Mouse (Mus musculus): ENCODE results near the gene Tmem259.
"Not testable (repeated sequence)": the region's sequence is repeated elsewhere in the genome, so short reads cannot be mapped to it uniquely, and the experiment has no call there.

The Tmem259 gene

DNA sequence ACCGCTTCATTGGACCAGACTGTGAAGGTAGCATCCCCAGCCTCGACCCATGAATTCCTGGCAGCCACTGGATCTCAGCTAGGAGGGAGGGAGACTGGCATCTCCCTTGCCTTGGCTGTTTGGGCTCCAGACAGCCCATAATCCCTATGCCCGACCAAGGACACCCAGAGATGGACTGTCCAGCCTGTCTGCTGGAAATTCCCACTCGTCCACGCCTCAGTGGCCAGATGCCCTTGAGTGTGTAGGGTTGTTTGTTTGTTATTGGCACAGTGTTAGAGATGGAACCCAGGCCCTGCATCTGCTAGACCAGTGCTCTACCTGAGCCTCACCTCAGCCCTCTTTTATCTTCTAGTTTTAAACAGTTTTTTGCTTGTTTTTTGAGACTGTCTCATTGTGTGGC lies 18.8 kb downstream of the Tmem259 start:
- no peak for DNase-seq (ENCODE audit: low spot score in 2 of 2)

DNA sequence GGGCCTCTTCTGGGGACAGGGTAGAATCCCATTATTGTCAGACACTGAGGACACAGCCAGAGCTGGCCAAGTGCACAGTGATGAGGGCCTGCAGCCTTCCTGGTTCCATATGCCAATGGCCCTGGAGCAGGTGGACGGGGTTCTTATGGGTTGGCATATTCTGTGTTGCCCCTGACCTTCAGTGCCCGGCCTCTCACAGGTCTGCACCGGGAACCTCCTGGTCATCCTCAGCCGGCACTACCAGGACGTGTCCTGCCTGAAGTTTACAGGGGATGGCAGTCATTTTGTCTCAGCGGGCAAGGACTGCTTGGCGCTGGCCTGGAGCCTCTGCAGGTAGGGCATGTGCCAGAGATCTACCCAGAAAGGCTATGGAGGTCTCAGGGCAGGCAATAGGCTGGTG lies 19.4 kb downstream of the Tmem259 start:
- DNase-seq (ENCODE audit: low spot score in 2 of 2), result no peak

DNA sequence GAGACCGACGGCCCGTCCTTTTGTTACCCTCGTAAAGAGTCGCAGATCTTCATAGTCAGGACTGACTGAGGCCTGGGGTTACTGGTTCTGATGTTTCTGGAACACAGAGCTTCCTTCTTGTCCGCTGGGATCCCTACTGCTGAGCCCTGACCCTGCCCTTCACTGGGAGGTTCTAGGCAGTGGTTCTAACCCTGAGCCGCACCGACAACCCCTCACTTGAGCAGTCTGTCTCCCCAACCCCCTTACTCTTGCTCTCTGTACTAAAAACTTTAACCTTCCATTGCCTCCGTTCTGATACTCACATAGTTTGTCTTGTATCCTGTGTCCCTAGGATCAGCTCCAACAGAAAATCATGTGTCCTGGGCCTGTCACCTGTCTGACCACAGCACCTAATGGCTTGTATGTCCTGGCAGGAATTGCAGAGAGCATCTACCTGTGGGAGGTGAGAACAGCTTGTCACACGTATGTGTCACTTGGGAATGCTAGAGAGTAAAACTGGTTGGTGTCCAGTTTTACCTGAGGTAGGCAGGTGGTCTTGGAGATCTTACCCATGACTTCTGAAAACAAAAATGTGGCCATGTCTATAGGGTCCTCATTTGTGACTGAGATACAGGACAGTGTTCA lies 23.3 kb downstream of the Tmem259 start:
- no peak for DNase-seq (ENCODE audit: low spot score in 2 of 2)

DNA sequence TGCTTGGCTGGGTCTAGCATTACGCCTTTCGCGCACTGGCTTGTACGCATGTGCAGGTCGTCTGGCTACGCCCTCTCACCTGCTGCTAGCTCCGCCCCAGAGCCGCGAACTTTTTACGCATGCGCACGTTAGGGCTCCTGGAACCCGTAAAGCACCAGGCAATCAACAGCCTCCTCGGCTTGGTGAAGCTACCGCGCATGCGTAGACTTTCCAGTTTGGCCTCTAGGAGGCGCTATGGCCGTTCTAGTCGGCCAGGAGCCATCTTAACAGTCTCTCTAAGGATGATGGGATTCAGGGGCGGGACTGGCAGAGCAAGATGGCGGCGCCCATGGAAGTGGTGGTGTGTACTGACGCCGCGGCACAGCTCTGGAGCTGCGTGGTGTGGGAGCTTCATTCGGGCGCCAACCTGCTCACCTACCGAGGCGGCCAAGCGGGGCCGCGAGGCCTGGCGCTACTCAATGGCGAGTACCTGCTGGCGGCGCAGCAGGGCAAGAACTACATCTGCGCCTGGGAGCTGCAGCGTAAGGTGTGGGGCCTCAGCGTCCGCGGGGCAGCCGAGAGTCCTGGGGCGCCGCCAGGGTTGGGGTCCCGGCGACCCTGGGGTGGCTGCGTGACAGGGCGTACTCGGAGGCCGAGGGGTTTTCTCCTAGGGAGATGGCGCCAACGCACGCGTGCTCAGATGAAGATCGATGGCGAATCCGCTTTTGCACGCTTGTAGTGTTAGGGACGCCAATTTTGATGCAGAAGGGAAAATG lies 24.1 kb downstream of the Tmem259 start, which contains the start of gene Wdr18:
TSS of gene Wdr18 (plus strand) at position 306 of the 755 bp plus-strand sequence.
- DNase-seq (ENCODE audit: low spot score in 2 of 2), result peak; percentile 99 to 100

DNA sequence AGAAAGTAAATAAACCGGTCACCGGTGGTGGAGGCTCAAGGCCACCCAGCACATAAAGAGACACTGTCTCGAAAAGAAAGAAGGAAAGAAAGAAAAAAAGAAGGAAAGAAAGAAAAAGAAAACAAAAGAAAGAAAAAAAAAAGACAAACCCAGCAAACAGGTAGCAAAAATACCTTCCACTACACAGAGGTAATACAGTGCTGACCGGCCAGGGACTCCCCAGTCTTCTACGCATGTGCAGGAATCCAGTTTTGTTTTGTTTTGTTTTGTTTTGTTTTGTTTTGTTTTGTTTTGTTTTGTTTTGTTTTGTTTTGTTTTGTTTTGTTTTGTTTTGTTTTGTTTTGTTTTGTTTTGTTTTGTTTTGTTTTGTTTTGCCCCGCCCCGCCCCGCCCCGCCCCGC lies 24.7 kb downstream of the Tmem259 start:
- DNase-seq (ENCODE audit: low spot score in 2 of 2), result not testable (repeated sequence)

DNA sequence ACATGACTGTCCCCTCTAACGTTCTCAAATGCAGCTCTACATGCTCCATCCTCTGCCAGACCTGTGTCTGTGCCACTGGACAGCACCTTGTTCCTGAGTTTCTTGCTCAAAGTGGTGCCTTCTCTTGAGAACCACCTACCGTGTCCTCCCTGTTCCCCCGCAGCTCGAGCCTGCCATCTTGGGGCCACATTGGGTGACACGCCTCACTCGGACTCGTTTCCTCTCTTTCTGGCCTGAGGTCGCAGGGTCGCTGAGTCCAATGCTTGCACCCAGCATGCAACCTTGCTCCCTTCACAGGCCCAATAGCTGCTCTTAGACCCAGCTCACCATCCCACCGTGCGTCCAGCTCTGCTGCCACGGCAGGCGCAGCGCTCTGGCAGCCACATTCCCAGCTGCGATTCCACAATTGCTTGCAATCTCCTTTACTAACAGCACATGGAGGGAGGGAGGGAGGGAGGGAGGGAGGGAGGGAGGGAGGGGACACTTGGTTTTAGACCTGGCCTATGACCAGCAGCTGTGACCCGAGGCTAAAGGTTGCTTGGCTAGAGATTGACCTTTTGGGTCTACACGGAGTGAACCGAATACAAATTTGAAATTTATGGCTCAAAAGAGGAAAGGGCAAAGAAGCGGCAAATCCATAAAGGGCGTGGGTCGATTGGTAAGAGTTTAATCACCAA lies 25.9 kb downstream of the Tmem259 start:
- DNase-seq (ENCODE audit: low spot score in 2 of 2), result peak in 1 of 2 experiments; percentile 52

DNA sequence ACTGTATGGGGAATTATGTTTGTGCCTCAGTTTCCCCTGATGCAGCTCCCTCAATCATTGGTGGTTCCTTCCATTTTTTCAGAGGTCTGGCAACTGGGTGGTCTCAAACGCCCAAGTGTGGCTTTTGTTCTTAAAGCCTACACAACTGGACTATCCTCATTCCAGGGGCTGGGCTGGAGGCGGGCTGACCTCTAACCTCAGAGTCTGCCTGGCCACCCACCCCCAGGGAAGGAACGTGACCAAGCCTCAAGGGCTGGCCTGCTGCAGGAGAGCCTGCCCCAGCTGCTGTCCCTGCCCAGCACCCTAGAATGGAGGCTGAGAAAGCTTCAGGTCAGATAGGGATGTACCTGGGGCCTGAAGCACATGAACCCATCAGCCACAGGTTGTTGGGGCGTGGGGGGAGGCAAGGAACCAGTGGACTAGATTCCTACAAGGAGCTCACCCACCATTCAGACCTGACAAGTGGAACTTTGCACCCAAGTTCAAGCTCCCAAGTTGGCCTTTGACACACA lies 27.4 kb downstream of the Tmem259 start:
- DNase-seq (ENCODE audit: low spot score in 2 of 2), result no peak

DNA sequence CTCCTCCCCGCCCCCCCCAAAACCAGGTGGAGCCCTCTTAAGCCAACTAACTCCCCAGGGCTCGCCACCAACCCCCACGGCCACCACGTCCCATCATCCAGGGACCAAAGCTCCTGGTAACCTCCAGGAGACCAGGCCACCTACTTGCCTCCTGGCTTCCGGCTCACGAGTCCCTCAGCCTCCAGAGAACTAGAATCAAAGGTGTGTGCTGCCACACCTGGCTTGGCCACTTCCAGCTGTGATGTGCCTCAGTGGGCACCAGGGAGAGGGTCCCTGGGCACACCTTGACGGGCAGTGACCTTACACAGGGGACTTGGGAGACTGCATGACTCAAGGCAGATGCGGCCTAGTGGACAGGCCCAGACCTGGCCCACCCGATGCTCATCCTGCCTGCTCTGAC lies 28.4 kb downstream of the Tmem259 start:
- no peak for DNase-seq (ENCODE audit: low spot score in 2 of 2)

DNA sequence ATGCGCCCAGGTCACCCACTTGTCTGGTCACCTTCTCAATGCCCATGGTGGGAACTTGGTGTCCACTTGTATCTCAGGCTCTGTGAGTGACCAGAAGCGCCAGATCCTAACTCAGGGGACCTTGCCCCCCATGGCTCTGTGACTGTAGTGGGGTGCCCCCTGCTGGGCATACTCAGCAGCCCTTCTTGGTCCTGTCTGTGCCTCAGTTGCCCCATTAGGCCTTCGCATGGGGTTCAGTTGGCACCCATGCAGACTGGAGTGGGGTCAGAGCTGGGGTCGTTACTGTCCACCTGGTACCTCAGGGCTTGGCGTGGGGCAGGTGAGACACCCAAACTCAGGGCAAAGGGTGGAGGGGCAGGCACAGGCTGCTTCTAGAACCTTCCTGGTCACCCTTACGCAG lies 30.2 kb downstream of the Tmem259 start:
- no peak for DNase-seq (ENCODE audit: low spot score in 2 of 2)

DNA sequence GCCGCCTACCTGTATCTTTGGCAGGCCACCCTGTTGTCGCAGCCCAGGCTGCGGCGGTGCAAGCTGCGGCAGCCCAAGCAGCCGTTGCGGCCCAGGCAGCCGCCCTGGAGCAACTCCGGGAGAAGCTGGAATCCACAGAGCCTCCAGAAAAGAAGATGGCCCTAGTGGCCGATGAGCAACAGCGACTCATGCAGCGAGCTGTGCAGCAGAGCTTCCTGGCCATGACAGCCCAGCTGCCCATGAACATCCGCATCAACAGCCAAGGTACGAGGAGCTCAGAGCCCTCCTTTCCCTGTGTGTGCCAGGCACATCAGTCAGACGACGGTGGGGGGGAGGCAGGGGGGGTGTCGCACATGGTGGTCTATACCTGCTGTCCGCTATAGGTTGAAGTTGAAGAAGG lies 33.5 kb downstream of the Tmem259 start:
- DNase-seq (ENCODE audit: low spot score in 2 of 2), result no peak

DNA sequence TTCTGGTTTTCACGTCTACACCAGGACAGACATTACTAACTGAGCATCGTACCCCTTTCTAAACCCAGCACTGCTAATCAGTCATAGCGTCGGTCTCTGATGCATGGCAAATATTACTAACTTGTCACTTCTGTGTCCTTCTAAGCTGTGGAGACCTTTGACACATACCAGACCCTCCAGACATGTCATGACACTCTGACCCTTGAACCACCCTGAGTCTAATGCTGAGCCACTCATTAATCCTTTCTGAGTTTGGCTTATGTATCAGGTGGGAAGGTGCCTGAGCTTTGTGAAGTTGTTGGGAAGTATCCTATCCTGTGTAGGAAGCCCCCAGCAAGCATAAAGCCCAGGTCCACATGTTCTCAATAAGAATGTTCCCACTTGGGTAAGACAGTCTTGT lies 34.3 kb downstream of the Tmem259 start:
- DNase-seq (ENCODE audit: low spot score in 2 of 2), result no peak

DNA sequence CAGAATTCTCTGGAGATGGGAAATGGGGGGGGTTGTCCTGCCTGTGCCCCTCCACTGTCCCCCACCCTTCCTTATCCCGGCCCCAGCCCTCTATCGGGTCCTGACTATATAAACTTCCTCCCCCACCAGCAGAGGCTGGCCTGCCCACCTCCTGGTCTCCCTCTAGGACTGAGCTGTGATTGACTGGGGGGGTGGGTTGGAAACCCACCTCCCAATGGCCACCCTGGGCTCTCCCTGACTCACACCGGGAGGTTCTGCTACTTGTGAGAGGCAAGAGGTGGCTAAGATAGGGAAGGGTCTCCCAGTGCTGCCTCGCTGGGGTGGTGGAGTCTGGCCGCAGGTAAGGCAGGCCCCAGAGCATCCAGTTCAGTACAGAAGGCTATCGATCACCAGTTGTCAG lies 36.6 kb downstream of the Tmem259 start:
- DNase-seq (ENCODE audit: low spot score in 2 of 2), result no peak

DNA sequence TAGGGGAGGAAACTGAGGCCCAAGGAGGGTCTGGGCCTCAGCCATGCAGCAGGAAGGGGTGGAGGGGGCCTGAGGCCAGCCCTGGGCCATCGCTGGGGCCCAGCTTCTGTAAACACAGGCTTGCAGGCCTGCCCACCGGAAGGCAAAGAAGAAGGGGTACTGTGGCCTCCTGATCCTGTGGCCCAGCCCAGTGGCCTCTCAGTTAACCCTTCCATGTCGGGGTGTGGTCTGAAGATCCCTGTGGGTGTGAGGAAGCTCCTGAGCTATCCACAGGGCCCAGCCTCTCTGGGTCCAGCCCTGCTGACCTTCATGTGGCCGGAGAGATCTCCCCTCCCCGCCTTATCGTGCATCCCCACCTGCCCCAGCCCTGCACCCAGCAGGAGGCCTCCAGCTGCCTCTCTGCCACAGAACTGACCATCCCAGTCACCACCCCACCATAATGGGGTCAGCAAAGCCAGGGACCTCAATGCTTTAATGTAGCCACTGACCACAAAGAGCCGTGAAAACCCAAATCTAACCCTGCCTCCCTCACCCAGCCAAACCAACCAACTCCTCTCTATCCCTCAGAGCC lies 37.3 kb downstream of the Tmem259 start:
- no peak for DNase-seq (ENCODE audit: low spot score in 2 of 2)

DNA sequence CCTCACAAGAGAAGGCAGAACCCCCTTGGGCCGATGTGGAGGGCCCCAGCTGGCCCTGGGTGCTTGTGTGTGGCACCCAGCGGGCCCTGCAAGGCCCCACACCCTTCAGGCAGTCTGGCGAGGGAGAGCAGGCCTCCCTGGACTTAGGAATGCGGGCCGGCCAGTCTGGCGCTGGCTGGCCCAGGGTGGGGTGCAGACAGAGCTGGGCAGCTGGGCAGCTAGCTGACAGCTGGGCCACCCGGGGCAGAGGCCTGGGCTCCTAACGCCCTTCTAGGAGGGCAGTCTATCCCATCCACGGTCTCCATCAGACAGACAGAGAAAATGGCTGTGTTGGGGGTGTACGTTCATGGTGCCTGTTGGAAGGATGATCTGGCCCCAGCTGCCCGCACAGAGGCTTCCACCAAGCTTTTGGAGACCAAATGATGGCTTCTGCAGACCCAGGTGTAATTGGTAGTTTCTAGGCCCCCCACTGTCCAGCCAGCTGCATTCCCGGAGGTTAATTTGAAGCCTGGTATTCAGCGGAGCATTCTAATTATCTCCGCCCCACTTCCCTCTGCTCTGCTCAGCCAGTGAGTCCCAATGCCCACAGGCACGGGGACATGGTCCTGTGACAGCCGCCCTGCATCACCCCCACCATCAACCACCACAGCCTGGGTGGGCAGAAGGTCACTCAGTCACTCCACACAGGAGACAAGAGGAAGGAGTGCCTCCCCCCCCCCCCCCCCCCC lies 38.5 kb downstream of the Tmem259 start:
- no peak for DNase-seq (ENCODE audit: low spot score in 2 of 2)

DNA sequence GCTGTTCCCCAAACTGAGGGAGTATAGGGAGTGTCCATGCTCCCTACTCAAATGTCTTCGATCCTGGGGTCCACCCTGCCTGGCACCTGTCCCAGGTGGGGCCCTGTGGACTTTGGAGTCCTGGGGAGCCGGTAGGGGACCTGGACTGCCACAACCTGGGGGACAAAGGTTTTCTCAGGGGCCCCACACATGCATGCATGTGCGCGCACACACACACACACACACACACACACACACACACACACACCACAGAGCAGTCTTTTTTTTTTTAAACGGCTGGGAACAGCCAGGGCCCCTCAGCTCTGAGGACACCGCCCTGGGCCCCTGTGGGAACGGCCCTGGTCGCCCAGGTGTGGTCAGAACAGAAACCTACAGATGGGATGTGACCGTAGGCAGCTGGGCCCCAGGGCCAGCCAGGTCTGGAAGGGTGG lies 40.6 kb downstream of the Tmem259 start:
- no peak for DNase-seq (ENCODE audit: low spot score in 2 of 2)

DNA sequence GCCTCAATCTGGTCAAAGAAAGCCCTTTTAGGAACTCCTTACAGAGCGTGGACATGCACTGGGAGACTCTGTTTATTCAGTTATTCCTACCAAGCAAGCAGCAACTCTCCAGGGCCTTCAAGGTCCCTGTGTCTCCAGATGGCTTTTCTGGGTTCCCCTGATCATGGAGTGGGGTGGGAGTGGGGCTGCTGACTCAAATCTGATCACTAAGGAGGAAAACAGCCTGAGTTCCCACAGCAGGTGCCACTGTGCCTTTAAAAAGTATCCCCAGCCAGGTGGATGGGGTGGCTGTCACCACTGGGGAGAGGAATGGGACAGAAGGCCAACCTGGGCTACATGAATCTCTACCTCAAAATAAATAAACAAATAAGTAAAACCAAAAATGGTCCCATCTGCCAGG lies 41.1 kb downstream of the Tmem259 start:
- no peak for DNase-seq (ENCODE audit: low spot score in 2 of 2)

DNA sequence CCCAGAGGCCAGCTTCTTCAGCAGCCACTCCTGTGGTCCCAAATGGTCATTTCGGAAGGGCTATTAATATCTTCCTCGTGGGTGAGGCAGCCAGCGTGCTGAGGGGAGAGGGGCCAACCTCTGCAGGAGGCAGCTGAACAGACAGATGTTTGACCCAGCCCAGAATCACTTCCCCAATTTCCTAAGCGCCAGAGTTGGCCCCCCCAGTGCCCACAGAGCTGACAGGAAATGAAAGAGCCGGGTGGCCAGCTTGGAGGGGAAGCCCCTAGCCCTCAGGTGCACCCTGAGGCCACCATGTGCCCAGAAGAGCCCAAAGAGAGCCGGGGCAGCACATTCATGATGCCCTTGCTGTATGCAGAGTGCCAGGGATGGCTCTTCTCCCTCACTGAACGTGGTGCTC lies 43.4 kb downstream of the Tmem259 start:
- no peak for DNase-seq (ENCODE audit: low spot score in 2 of 2)

DNA sequence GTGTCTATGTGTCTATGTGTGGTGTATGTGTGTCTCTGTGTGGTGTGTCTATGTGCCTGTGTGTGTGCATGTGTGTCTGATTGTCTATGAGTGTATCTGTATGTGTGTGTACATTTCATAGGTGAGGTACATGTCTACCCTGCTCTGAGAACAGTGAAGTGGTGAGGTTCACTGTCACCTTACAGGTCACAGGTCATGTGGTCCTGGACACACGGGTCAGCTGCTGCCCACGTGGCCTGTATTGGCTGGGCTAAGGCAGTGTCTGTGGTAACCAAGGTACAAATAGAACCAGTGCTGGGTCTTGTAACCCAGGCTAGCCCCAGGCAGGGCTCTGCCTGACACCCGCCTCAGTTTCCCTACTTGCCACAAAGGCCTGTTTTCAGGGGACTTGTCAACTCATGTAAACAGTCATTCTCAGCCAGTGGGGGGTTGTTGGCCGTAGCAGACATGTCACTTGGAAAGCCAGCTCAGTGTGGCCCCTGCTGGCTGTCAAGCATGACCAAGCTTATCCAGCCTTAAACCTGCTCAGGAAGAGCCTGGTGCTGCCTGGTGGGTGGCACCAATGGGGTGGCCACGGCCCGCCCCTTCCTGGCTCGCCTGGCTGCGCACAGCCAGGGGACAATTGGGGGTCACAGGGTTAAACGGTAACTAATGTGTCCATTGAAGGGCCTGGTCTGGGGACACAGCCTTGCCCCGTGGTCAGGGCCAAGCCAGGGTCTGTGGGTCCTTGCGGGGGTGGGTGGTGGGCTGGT lies 46.2 kb downstream of the Tmem259 start:
- no peak for DNase-seq (ENCODE audit: low spot score in 2 of 2)

DNA sequence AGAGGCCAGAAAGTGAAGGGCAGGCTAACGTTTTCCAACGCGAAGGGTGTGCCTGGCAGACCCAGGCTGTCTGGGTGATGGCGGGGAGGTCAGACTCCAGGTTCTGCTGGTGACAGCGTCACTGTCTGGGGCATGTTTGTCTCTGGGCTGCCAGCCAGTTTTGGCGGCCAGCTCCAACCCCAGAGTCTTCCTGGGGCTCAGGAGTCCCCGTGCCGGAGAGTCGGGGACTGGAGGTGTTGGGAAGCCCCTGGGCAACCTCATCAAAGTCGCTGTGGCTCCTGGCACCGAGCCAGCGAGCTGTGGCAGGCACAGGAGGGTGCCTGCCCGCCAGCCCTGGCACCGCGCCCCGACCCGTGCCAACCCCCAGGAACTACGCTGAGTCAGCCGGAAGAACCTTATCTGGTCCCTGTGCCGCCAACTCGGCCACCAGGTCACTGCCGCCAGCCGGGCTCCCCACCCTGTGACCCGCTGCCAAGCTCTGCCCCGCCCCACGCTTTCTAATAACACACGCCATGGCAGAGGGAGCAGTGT lies 47.2 kb downstream of the Tmem259 start:
- DNase-seq (ENCODE audit: low spot score in 2 of 2), result no peak

DNA sequence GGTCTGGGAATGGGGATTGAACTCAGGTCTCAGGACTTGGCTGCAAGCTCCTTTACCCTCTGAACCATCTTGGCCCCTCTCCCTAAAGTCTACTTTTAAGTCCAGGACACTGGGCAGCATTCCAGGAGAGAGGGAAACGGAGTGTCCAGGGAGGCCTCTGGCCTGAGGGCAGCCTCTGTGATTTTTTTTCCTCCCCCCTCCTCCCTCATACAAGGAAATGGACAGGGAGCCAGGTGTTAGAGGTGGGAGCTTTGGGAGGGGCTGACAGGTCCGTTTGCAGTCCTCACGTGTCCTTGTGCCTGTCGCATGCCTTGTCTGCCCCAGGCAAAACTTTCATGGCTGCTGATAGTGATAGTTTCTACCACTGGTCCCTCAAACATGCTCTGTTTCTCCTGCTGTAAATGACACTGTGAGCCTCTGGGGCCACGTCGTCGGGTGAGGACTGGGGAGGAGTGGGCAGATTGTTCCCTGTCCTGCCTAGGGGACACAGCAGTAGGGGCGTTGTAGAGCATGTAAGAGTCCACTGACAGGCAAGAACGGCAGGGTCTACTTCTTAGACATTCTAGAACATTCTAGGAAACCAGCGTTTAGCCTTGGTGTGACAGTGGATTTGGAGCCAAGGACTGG lies 47.7 kb downstream of the Tmem259 start:
- no peak for DNase-seq (ENCODE audit: low spot score in 2 of 2)
